Mouse (Mus musculus): ENCODE data around the gene Cdk15.

- TF ChIP-seq USF1 (IDR thresholded peaks at IDR 0.05; ENCODE audit: low read depth) (no peak), CEBPB (IDR thresholded peaks at IDR 0.05; ENCODE audit: insufficient read depth, poor library complexity, severe bottlenecking) (no peak), POLR2A (IDR thresholded peaks at IDR 0.05; ENCODE audit: insufficient read length, low read depth) (no peak), POLR2AphosphoS2 (IDR thresholded peaks at IDR 0.05; ENCODE audit: insufficient read length, low read depth) (no peak), MAX (IDR thresholded peaks at IDR 0.05; ENCODE audit: low read depth) (no peak), MYOG (IDR thresholded peaks at IDR 0.05; ENCODE audit: control insufficient read depth in 1 of 3, insufficient read depth in 1 of 3, insufficient read length in 2 of 3, low read depth in 2 of 3) (no peak), TCF12 (IDR thresholded peaks at IDR 0.05; ENCODE audit: insufficient read depth, poor library complexity, severe bottlenecking) (no peak), E2F4 (IDR thresholded peaks at IDR 0.05; ENCODE audit: insufficient read depth) (no peak), SRF (IDR thresholded peaks at IDR 0.05; ENCODE audit: control insufficient read depth, insufficient read length, low read depth) (no peak)
Observed at GRCm38 (mm10) chr1:59316031-59316385, 59.3 kb downstream of the Cdk15 start.
